Mouse (Mus musculus) urinary bladder, postnatal 14 days (tissue): Measurements from ENCODE around the gene Slco2a1.

Experiments used
- DNase-seq: peaks from one replicate; pipeline ENCODE4 v3.0.0; 2021; ENCODE audit warnings: low spot score

Slco2a1 gene

DNA sequence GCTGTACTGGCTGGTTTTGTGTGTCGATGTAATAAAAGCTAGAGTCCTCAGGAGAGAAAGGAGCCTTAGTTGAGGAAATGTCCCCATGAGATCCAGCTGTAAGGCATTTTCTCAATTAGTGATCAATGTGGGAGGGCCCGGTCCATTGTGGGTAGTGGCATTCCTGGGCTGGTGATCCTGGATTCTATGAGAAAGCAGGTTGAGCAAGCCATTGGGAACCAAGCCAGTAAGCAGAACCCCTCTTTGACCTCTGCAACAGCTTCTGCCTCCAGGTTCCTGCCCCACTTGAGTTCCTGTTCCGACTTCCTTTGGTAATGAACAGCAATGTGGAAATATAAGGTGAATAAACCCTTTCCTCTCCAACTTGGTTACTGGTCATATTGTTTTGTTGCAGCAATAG lies 6.1 kb upstream of the Slco2a1 start:
- no peak for DNase-seq

DNA sequence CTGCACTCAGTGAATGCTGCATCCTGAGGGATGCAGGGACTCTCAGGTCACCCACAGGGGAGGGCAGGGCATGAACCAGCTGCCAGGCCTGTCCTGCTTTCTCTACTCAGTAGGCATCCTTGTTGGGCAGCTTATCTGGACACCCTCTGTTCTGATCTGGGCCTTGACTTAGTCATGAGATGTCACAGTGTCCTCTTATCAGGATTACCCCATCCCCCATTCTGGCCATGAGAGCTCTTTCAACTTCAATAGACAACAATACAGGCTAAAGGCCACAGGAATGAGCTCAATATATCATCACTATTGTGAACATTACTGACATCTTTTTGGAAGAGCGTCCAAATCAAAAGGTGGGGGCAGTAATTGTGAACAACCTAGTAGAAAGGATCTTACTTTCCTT lies 3.4 kb upstream of the Slco2a1 start:
- DNase-seq, result no peak

DNA sequence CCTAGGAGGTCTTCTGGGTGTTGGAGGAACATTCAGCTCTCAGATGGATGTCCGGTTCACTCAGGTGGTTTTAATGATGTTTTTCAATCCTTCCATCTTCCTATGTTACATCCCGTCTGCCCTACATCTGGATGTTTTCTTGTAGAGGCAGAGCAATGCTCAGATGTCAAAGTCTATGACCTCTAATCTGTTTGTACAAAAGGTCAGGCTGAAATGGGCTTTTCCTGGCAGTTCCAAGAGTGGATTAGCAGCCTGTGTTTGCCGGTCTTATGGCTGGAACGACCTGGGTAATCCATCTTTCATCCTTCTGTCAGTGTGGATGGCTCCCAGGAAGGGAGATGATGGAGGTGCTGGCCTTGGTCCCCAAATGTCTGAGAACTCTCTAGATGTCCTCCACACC lies 2.6 kb upstream of the Slco2a1 start:
- no peak for DNase-seq

DNA sequence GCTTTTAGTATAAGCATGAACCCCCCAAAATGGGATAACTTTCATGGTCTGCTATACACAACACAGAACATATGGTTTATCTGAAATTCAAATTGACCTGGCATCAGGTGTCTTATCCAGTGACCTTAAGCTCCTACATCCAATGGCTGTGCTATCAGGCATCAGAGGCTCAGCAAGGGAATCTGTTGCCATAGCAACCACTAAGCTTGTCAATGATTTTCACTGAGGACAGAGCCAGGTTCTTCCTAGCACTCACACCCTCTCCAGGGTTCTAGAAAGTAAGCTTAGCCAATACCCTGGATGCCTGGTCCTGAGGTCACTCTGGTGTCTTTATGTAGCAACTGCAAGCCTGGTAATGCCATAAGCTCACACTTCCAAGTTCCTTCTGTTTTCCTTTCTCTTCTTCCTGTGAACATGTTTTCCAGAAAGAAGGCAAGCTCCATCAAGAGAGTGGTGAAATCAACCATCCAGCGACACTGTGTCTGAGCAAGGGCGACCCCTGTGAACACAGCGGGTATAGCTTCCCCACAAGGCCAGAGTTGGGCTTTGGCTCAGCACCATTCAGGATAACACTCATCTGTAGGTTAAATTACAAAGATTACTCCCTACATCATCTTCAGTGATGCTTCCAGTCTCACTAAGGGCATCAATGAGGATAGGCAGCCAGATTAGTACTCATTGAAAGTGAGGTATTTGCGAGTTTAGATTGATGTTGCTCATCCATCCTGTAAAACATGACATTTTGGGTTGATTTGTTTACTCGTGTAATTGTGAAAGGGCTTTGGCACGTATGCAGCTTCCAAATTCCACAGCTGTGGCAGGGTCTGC lies 2.0 kb downstream of the Slco2a1 start:
- DNase-seq, result no peak

- no peak for DNase-seq
These were observed 2.6 kb downstream of the Slco2a1 start for GRCm38 (mm10) chr9:102991134-102991406.

DNA sequence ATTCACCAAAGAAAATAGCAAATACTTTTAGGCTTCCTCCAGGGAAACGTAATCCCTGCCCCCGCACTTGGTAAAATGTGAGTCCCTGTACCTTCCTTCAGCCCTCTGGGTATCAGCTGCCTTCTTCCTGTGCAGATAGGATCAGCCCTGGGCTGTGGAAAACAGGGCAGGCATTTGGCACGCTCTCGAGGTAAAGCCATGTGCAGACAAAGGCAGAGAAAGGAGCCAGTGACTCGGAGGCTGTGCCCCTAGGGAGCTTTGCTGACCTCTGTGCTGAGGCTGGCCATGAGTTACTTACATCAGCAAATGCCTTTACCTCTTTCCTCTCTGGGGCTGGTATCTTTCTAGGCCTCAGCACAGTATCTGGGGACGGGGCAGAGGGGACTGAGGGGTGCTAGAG lies 4.4 kb downstream of the Slco2a1 start:
- peak; percentile 56 for DNase-seq

DNA sequence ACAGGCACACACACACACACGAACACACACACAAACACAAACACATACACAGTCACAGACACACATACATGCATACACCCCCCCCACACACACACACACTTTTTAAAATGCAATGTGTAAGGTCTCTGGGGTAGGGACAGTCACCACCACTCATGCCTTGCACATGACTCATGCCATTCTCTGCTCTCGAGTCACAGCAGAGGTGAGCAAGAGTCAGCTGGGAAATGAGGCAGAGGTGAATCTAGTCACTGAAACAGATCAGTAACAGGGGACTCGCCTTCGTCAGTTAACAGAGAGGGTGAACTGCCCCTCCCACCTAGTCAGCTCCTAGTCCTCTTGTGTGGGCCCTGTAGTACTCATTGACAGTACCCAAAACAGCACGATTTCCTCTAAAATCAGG lies 5.3 kb downstream of the Slco2a1 start:
- DNase-seq, result peak; percentile 57

- no peak for DNase-seq
These were observed 7.5 kb downstream of the Slco2a1 start for GRCm38 (mm10) chr9:102995800-102996635.

DNA sequence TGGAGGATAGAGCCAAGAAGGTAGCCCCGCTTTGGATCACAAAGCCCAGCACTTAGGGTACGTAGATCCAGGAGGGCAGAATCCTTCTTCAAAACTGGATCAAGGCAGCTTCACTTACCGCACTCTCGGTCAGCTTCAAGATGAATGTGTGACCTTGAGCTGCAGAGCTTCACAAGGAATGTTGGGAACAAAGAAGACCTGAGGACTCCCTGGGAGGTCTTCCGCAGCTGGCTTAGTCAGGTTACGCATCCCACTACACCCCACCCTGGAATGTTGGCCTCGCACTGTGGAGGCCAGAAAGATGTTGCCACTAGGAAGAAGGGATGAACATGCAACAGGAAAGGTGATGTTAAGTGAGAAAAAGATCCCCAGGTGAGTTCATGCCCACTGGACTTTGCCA lies 11.9 kb downstream of the Slco2a1 start:
- DNase-seq, result no peak

GRCm38 (mm10) chr9:103004343-103004742 lies 15.8 kb downstream of the Slco2a1 start:
- DNase-seq, result no peak

DNA sequence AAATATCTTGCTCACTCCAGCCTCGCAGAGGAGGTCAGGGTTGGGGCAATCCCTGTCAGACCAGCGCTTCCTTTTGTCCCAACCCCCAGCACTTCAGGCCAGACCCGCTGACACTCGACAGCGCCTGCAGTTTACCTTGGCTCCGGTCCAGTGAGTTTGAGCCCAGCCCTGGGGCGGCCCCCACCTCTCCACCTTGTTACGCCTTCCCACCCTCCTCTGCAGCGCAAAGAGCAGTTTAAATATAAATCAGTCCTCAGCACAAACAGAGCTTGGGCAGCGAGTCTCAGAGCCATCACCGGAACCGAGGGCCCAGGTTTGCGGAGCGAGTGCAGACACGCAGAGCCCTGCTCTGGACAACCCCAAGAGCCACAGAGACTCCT lies 19.2 kb downstream of the Slco2a1 start:
- DNase-seq, result peak; percentile 88

DNA sequence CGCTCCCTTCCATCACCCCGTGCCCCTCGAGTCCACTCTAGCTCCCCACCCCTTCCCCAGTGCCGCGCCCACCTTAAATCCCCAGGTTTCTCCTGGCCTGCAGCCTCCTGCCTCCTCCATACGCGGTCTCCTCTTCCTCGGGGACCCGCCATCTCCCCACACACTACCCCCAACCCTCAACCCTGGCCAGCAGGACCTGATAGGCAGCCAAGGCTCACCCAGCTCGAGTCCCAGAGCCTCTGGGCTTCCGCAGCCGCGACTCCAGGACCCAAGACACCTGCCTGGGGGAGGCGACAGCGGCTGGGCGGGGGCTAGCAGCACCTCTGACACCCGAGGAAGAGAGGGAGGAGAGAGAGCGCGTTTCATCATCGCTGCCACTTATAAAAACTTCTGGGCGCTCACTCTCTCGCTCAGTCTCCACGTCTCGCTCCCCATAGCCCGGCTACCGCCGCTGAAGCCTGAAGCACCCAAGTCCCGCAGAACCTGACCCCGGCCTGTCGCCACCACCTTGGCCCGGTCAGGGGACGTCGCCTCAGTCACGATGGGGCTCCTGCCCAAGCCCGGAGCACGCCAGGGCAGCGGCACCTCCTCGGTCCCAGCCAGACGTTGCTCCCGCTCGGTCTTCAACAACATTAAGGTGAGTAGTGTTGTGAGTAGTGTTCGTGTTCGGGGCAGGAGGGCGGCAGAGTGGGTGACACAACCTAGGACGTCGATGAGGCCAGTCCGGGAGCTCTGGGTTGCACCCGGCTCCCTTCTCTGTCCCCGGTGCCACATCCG lies 19.8 kb downstream of the Slco2a1 start:
- peak; percentile 53 for DNase-seq

GRCm38 (mm10) chr9:103010161-103010560 lies 21.6 kb downstream of the Slco2a1 start:
- no peak for DNase-seq

DNA sequence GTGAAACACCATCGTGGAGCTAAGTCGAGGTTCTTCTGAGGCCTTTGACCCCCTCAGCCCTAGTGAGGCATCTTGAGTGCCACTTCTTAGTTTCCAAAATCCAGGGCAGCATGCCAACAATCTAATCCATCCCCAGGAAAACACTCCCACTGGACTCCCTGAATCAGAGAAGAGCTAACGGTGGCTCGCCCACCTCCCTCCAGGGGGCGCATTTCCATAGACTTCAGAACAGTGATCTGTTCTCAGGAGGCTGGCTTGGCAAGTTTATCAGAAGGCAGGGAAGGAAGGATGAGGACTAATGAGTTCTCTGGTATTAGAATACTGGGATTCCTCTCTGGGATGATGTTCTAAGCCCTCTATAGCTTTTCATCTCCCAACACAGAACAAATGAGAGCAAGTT lies 24.9 kb downstream of the Slco2a1 start:
- peak; percentile 73 for DNase-seq

- no peak for DNase-seq
These were observed 26.2 kb downstream of the Slco2a1 start for GRCm38 (mm10) chr9:103014686-103015085.

GRCm38 (mm10) chr9:103024116-103024515 lies 35.6 kb downstream of the Slco2a1 start:
- DNase-seq, result no peak

DNA sequence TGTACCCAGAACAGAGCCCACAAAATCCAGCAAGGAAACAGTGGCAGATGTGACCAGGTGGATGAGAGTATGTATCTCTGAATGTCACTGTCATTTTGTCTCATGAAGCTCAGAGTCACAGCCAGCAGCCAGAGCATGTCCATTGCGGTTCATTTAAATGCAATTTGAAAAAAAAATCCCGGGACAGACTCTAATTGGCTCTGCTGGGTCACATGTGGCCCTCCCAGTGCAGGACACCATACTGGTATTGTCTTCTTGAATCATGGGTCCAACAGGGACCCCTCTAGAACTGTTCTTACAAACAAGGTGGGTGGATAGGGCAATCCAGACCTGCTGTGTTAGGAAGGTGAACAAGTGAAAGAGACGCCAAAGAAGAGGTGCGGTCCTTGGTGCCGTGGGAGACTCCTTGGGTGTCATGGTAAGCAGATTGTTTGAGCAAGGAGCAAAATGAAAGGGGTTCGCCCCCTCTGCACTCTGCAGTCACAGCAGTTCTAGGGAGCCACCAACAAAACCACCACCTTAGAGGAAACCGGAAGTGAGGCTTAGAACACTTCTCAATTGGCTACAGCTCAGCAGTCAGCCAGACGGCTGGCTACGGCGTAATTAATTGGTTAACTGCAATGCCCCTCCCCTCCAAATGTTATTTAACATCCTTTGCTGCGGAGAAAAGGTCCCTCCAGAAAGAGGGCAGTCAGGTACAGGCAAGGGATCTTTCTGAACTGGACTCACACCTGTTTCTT lies 38.8 kb downstream of the Slco2a1 start:
- DNase-seq, result no peak

DNA sequence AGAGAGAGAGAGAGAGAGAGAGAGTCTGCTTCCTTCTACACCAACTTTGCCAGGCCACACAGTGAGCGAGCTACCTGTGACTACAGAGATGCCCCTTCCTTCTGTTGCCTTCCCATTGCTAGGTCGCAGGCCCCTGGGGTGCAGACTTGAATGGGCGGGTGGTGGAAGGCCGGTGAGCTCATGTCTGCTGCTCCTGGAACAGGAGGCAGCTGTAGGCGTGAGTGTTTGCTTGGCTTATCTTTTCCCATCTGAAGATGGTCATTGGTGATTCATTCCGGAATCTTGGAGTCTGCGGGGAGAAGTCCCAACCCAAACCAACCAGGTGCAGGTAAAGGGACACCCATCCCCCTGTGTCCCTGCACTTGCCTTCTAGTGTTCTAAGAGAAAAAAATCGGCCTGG lies 40.5 kb downstream of the Slco2a1 start:
- DNase-seq, result no peak

GRCm38 (mm10) chr9:103030041-103030440 lies 41.5 kb downstream of the Slco2a1 start:
- no peak for DNase-seq

GRCm38 (mm10) chr9:103031211-103031610 lies 42.7 kb downstream of the Slco2a1 start:
- no peak for DNase-seq

GRCm38 (mm10) chr9:103032193-103032592 lies 43.7 kb downstream of the Slco2a1 start:
- peak; percentile 59 for DNase-seq

DNA sequence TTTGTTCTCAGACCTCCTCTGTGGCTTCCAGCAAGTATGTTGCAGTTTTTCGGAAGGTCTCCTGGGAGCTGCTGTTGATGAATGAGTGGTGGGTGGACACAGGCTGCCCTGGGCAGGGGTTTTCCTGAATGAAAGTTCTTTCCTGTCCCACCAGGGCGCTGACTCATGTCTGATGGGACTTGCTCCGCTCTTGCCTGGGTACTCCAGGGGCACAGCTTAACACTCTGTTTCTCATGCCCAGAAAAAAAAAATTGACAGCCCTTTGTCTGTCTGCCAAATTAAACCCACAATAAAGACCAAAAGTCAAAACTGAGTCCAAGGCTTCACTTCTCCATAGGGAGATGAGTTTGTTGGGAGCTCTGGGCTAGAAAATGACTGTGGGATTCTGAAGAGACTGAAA lies 44.9 kb downstream of the Slco2a1 start:
- no peak for DNase-seq
